Mouse (Mus musculus): ENCODE data around the gene Cbfa2t3. TPM values are rescaled to one million over a fixed set of nuclear protein-coding genes. Genes with fewer than 3 reads are reported as not detected.
A peak's percentile ranks its signal among the peaks of the same experiment; 100 is the strongest.

Gene Cbfa2t3
- total RNA-seq, 2 experiments from 2014 or later, result 18.9 TPM

- DNase-seq (ENCODE audit: low spot score in 2 of 2), result peak; percentile 87 to 94
Measured at GRCm38 (mm10) chr8:122611295-122612133, 87.4 kb downstream of the Cbfa2t3 start, which contains the start of the genes Galns and Trappc2l. Gene Galns, minus strand, starts transcription at chr8:122611463. Gene Trappc2l, plus strand, starts transcription at chr8:122611640.

- no peak for DNase-seq (ENCODE audit: low spot score in 2 of 2)
Measured at GRCm38 (mm10) chr8:122610612-122611277, 88.2 kb downstream of the Cbfa2t3 start.

- DNase-seq (ENCODE audit: low spot score in 2 of 2), result no peak
Measured at GRCm38 (mm10) chr8:122610209-122610608, 88.7 kb downstream of the Cbfa2t3 start.

GRCm38 (mm10) chr8:122606810-122607209 is 92.1 kb downstream of the Cbfa2t3 start:
- DNase-seq (ENCODE audit: low spot score in 2 of 2), result no peak

GRCm38 (mm10) chr8:122605367-122605766 is 93.5 kb downstream of the Cbfa2t3 start:
- no peak for DNase-seq (ENCODE audit: low spot score in 2 of 2)

- DNase-seq (ENCODE audit: low spot score in 2 of 2), result no peak
Measured at GRCm38 (mm10) chr8:122604640-122605039, 94.3 kb downstream of the Cbfa2t3 start.

GRCm38 (mm10) chr8:122600666-122601065 is 98.2 kb downstream of the Cbfa2t3 start:
- DNase-seq (ENCODE audit: low spot score in 2 of 2), result no peak

- no peak for DNase-seq (ENCODE audit: low spot score in 2 of 2)
Measured at GRCm38 (mm10) chr8:122596031-122596430, 102.9 kb downstream of the Cbfa2t3 start.

- DNase-seq (ENCODE audit: low spot score in 2 of 2), result no peak
Measured at GRCm38 (mm10) chr8:122593783-122594507, 105.0 kb downstream of the Cbfa2t3 start.

- no peak for DNase-seq (ENCODE audit: low spot score in 2 of 2)
Measured at GRCm38 (mm10) chr8:122593240-122593639, 105.7 kb downstream of the Cbfa2t3 start.

- DNase-seq (ENCODE audit: low spot score in 2 of 2), result no peak
Measured at GRCm38 (mm10) chr8:122586749-122587148, 112.2 kb downstream of the Cbfa2t3 start.

GRCm38 (mm10) chr8:122586171-122586570 is 112.7 kb downstream of the Cbfa2t3 start:
- DNase-seq (ENCODE audit: low spot score in 2 of 2), result no peak

GRCm38 (mm10) chr8:122585411-122585891 is 113.5 kb downstream of the Cbfa2t3 start:
- DNase-seq (ENCODE audit: low spot score in 2 of 2), result no peak

- no peak for DNase-seq (ENCODE audit: low spot score in 2 of 2)
Measured at GRCm38 (mm10) chr8:122584981-122585380, 113.9 kb downstream of the Cbfa2t3 start.

- no peak for DNase-seq (ENCODE audit: low spot score in 2 of 2)
Measured at GRCm38 (mm10) chr8:122580926-122581325, 118.0 kb downstream of the Cbfa2t3 start.

- no peak for DNase-seq (ENCODE audit: low spot score in 2 of 2)
Measured at GRCm38 (mm10) chr8:122579196-122579595, 119.7 kb downstream of the Cbfa2t3 start.

GRCm38 (mm10) chr8:122577116-122577515 is 121.8 kb downstream of the Cbfa2t3 start:
- no peak for DNase-seq (ENCODE audit: low spot score in 2 of 2)

GRCm38 (mm10) chr8:122576648-122577022 is 122.3 kb downstream of the Cbfa2t3 start, which contains the start of gene Aprt:
Gene Aprt, minus strand, starts transcription at chr8:122576909.
- DNase-seq (ENCODE audit: low spot score in 2 of 2), result peak; percentile 74 to 88

- no peak for DNase-seq (ENCODE audit: low spot score in 2 of 2)
Measured at GRCm38 (mm10) chr8:122575735-122576647, 122.9 kb downstream of the Cbfa2t3 start.

GRCm38 (mm10) chr8:122575286-122575685 is 123.6 kb downstream of the Cbfa2t3 start:
- no peak for DNase-seq (ENCODE audit: low spot score in 2 of 2)

Measured in gastrocnemius, postnatal 4 days (tissue).